Mouse (Mus musculus) C2C12 (cell line): ENCODE measurements around the gene Ap2b1.

Source experiments
- CEBPB ChIP-seq: IDR thresholded peaks from one replicate; pipeline ENCODE4 v1.6.1; 2011; ENCODE audit warnings: low read depth, mild to moderate bottlenecking, control low read depth, moderate library complexity
- CTCF ChIP-seq: IDR thresholded peaks from one replicate; pipeline ENCODE4 v1.5.1; 2011; ENCODE audit not compliant: control insufficient read depth, insufficient read depth, insufficient read length
- FOSL1 ChIP-seq: IDR thresholded peaks from one replicate; pipeline ENCODE4 v1.8.0; 2011; ENCODE audit warnings: mild to moderate bottlenecking, low read length; ENCODE audit not compliant: poor library complexity, insufficient read depth, severe bottlenecking
- MAX ChIP-seq: IDR thresholded peaks from one replicate; pipeline ENCODE4 v1.6.1; 2011; ENCODE audit warnings: mild to moderate bottlenecking, control low read depth
- MYOD1 ChIP-seq: IDR thresholded peaks from one replicate; pipeline ENCODE4 v1.6.1; 2011; ENCODE audit warnings: low read depth; ENCODE audit not compliant: control insufficient read depth, insufficient read length
- MYOG ChIP-seq: IDR thresholded peaks from one replicate; pipeline ENCODE4 v1.6.1; 2011; ENCODE audit not compliant: control insufficient read depth, insufficient read length; ENCODE audit errors: extremely low read depth
- USF1 ChIP-seq: IDR thresholded peaks from one replicate; pipeline ENCODE4 v1.6.1; 2011; ENCODE audit warnings: low read depth, mild to moderate bottlenecking, control low read depth, moderate library complexity

DNA sequence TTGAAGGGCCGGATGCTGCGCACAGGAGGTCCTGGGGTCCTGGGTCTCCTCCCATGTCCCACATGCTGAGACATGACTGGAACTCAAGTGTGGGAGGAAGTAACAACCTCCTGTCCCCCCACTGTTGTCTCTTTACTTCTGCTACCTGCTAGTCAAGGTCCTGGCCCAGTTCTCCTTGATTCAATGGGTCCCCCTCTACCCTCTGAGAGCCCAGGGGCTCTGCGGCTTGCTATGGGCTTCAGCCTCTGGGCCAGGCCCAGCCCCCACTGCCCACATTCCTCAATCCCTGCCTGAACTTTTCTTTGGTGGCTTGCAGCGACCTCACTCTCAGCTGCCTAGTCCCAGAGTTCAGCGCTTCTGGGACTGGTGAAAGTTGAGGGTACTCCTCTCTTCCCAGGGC, 130.5 kb downstream of the Ap2b1 start, which contains the start of gene Gas2l2:
- TF ChIP-seq MYOD1 = no peak
- no peak for TF ChIP-seq CTCF
- no peak for TF ChIP-seq MYOG
- no peak for TF ChIP-seq CEBPB
- no peak for TF ChIP-seq MAX
- TF ChIP-seq USF1 = no peak
- no peak for TF ChIP-seq FOSL1
